In genomic region chr4:138415991-138416390, GRCm38 (mm10) we compare ENCODE assay signal across 24 mouse cellular contexts. TPM values are rescaled to one million over a fixed set of nuclear protein-coding genes. Genes with fewer than 3 reads are reported as not detected.
DNase-seq lines count a peak whose midpoint lies in the region; ATAC-seq lines count a peak whose summit lies in the region.
"Had no signal": no experiment of that assay in that cellular context is flagged by ENCODE, and none has a peak within 500 bp of the region (broad histone marks: within the 10 kb centered on the region; RNA-seq: fewer than 3 reads in every experiment).

No protein-coding gene starts in this region.

- H3K9ac ChIP-seq in midbrain, embryonic 11.5 days (ENCODE audit: low read length): no peak overlapping the region
- H3K9ac ChIP-seq: liver, embryonic 12.5 days; lung, embryonic 15.5 days; neural tube, embryonic 12.5 days had no signal

- H3K4me2 ChIP-seq in midbrain, embryonic 11.5 days: no peak overlapping the region
- H3K4me2 ChIP-seq: liver, embryonic 12.5 days; lung, embryonic 15.5 days; neural tube, embryonic 12.5 days had no signal

- 80% methylated on average over 3 of the region's 3 CpGs for WGBS in midbrain, embryonic 11.5 days

- H3K9me3 ChIP-seq in midbrain, embryonic 11.5 days (ENCODE audit: control insufficient read depth, low read length): no peaks in the 10 kb centered on the region
- H3K9me3 ChIP-seq: liver, embryonic 12.5 days; lung, embryonic 15.5 days; neural tube, embryonic 12.5 days had no signal

- no peak overlapping the region for H3K4me3 ChIP-seq in midbrain, embryonic 11.5 days (ENCODE audit: low read depth, low read length)
- H3K4me3 ChIP-seq: liver, embryonic 12.5 days; lung, embryonic 15.5 days; neural tube, embryonic 12.5 days had no signal

- no peak overlapping the region for H3K27ac ChIP-seq in midbrain, embryonic 11.5 days (ENCODE audit: low read depth, low read length)
- H3K27ac ChIP-seq: liver, embryonic 12.5 days; lung, embryonic 15.5 days; neural tube, embryonic 12.5 days had no signal

- intact Hi-C loops in heart, postnatal 10 days (cut with DNase I): no loop called here

- H3K4me1 ChIP-seq in midbrain, embryonic 11.5 days (ENCODE audit: control insufficient read depth, insufficient read depth, low read length): no peaks in the 10 kb centered on the region
- H3K4me1 ChIP-seq: liver, embryonic 12.5 days had no signal

- no peaks in the 10 kb centered on the region for H3K36me3 ChIP-seq in midbrain, embryonic 11.5 days (ENCODE audit: control insufficient read depth, insufficient read depth, low read length)
- H3K36me3 ChIP-seq: liver, embryonic 12.5 days; lung, embryonic 15.5 days; neural tube, embryonic 12.5 days had no signal

- ATAC-seq in midbrain, embryonic 11.5 days (ENCODE audit: low FRiP score): no peak
- ATAC-seq: forebrain, embryonic 14.5 days; inflammation-experienced regulatory T-cells, adult 6 months; liver, embryonic 12.5 days had no signal

- DNase-seq in layer of hippocampus, adult 8-10 months (ENCODE audit: low spot score in 2 of 2): peak; percentile 49 to 57
- DNase-seq in layer of hippocampus, postnatal 10 days (ENCODE audit: low spot score in 2 of 2): no peak
- peak; percentile 70 to 76 for DNase-seq in right cerebral cortex, adult 2 months (ENCODE audit: low spot score in 2 of 2)
- DNase-seq in right cerebral cortex, postnatal 4 days: no peak
- peak; percentile 44 to 49 for DNase-seq in layer of hippocampus, postnatal 36 days
- DNase-seq in midbrain, embryonic 11.5 days (ENCODE audit: low spot score, missing footprints): no peak
- no peak for DNase-seq in heart, postnatal 10 days
- DNase-seq: adrenal gland, adult 2 months; cerebellum, postnatal 25 days; heart, adult 18-20 months; kidney, adult 8-10 months; kidney, postnatal 36 days; thymus, adult 2 months had no signal

- H3K27me3 ChIP-seq in midbrain, embryonic 11.5 days (ENCODE audit: control insufficient read depth, insufficient read depth, low read length): no peaks in the 10 kb centered on the region
- H3K27me3 ChIP-seq: lung, embryonic 15.5 days had no signal

RNA-seq across cellular contexts. Expression of gene Mul1, which starts 18.5 kb away (rescaled TPM):
- total RNA-seq in layer of hippocampus, adult 8-10 months (2022): 10 to 100 TPM; 51.3 to 62.9 (median 55.8) TPM
- 10 to 100 TPM; 39.1 to 43.4 TPM for total RNA-seq in layer of hippocampus, postnatal 10 days (2021)
- 10 to 100 TPM; 53.4 to 62.5 TPM for total RNA-seq in layer of hippocampus, postnatal 36 days (2021)
- 17.9 and 18.5 TPM in 2 replicates for polyA plus RNA-seq in midbrain, embryonic 11.5 days (2014; fragmentation: Nextera tagmentation; extraction: Ambion mirVana)
- total RNA-seq in heart, postnatal 10 days (2021): 10 to 100 TPM; 70.6 to 72.2 TPM

RNA-seq across cellular contexts. Expression of gene Fam43b, which starts 19.7 kb away (rescaled TPM):
- total RNA-seq in layer of hippocampus, adult 8-10 months (2022): 10 to 100 TPM; 26.4 to 30.9 (median 30.1) TPM
- 10 to 100 TPM; 29.3 to 33.8 TPM for total RNA-seq in layer of hippocampus, postnatal 10 days (2021)
- 10 to 100 TPM; 31.2 to 31.3 TPM for total RNA-seq in layer of hippocampus, postnatal 36 days (2021)
- polyA plus RNA-seq in midbrain, embryonic 11.5 days (2014; fragmentation: Nextera tagmentation; extraction: Ambion mirVana): 0.14 TPM in 1 of 2 replicates, not detected in the other
- not detected for total RNA-seq in heart, postnatal 10 days (2021)
- total RNA-seq: gastrocnemius, adult 8-10 months; heart, adult 18-20 months; megakaryocyte-erythroid progenitor cell, adult 5-6 weeks; MEL had no signal
- polyA plus RNA-seq: heart, embryonic 14.5 days; inflammation-experienced regulatory T-cells, adult 6 months; limb, embryonic 11.5 days; liver, embryonic 12.5 days; lung, embryonic 15.5 days; thymus, adult 2 months had no signal

RNA-seq across cellular contexts. Expression of gene Camk2n1, which starts 38.1 kb away (rescaled TPM):
- total RNA-seq in layer of hippocampus, adult 8-10 months (2022): 100 to 1,000 TPM; 317 to 356 (median 337) TPM
- 100 to 1,000 TPM; 161 to 168 TPM for total RNA-seq in layer of hippocampus, postnatal 10 days (2021)
- total RNA-seq in layer of hippocampus, postnatal 36 days (2021): 100 to 1,000 TPM; 359 to 375 TPM
- polyA plus RNA-seq in midbrain, embryonic 11.5 days (2014; fragmentation: Nextera tagmentation; extraction: Ambion mirVana): 6.0 and 6.1 TPM in 2 replicates
- 10 to 100 TPM in 1 of 2 experiments, 1 to 10 TPM in 1; 9.8 to 10.1 TPM for total RNA-seq in heart, postnatal 10 days (2021)
- total RNA-seq: MEL had no signal

RNA-seq across cellular contexts. Expression of gene Cda, which starts 48.2 kb away (rescaled TPM):
- 1 to 10 TPM; 2.0 to 3.2 (median 2.7) TPM for total RNA-seq in layer of hippocampus, adult 8-10 months (2022)
- 1 to 10 TPM; 2.1 to 2.3 TPM for total RNA-seq in layer of hippocampus, postnatal 10 days (2021)
- 1 to 10 TPM; 2.5 to 3.6 TPM for total RNA-seq in layer of hippocampus, postnatal 36 days (2021)
- 1.7 and 2.0 TPM in 2 replicates for polyA plus RNA-seq in midbrain, embryonic 11.5 days (2014; fragmentation: Nextera tagmentation; extraction: Ambion mirVana)
- total RNA-seq in heart, postnatal 10 days (2021): 1 to 10 TPM; 4.5 to 6.7 TPM
- total RNA-seq: hematopoietic stem cell, adult 5-6 weeks had no signal
- polyA plus RNA-seq: inflammation-experienced regulatory T-cells, adult 6 months had no signal

Comparison
In these comparisons a context has a peak if more than half of its experiments do, and no peak if none do; other contexts are left out.
1. DNase-seq: peak in layer of hippocampus, adult 8-10 months (2 of 2), right cerebral cortex, adult 2 months (2 of 2) and layer of hippocampus, postnatal 36 days (2 of 2); none in layer of hippocampus, postnatal 10 days (0 of 2), right cerebral cortex, postnatal 4 days (single experiment), midbrain, embryonic 11.5 days (single experiment) and heart, postnatal 10 days (0 of 2).
2. RNA of gene Fam43b, which starts 19.7 kb away (total RNA-seq): 29.3 to 33.8 TPM in layer of hippocampus, postnatal 10 days, 31.2 to 31.3 TPM in layer of hippocampus, postnatal 36 days and 26.4 to 30.9 TPM in layer of hippocampus, adult 8-10 months; not detected in heart, postnatal 10 days; every median in the first group is over 10 times any median in the second.
3. RNA of gene Camk2n1, which starts 38.1 kb away (total RNA-seq): 359 to 375 TPM in layer of hippocampus, postnatal 36 days, 317 to 356 TPM in layer of hippocampus, adult 8-10 months and 161 to 168 TPM in layer of hippocampus, postnatal 10 days; 9.8 to 10.1 TPM in heart, postnatal 10 days; every median in the first group is over 10 times any median in the second.